Mouse (Mus musculus): ENCODE data around the gene Tbc1d22a.
A peak's percentile ranks its signal among the peaks of the same experiment; 100 is the strongest.

The Tbc1d22a gene

GRCm38 (mm10) chr15:86385436-86385835 is 171.2 kb downstream of the Tbc1d22a start:
- DNase-seq (ENCODE audit: low read depth, low spot score) = no peak

- no peak for DNase-seq (ENCODE audit: low read depth, low spot score)
These were observed 172.1 kb downstream of the Tbc1d22a start for GRCm38 (mm10) chr15:86386325-86386724.

GRCm38 (mm10) chr15:86388597-86388996 is 174.3 kb downstream of the Tbc1d22a start:
- peak; percentile 80 for DNase-seq (ENCODE audit: low read depth, low spot score)

DNA sequence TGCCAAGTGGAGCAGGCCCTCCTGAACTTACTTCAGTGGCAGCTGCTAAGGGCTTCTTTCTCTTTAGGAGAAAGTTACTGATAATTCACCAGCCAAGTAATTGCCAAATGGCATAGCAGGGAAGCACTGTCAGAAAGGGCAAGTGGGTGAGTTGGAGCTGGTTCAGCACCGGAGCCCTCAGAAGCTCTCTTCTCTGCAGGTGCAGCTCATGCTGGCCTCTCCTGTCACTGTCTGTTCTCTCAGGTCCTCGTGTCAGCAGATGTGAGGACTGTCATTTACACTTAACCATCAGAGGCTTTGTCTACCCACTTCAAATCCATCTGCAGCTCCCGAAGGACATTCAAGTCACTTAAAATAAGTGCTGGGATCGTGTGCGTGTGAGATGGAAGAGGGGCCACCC is 190.6 kb downstream of the Tbc1d22a start:
- no peak for DNase-seq (ENCODE audit: low read depth, low spot score)

DNA sequence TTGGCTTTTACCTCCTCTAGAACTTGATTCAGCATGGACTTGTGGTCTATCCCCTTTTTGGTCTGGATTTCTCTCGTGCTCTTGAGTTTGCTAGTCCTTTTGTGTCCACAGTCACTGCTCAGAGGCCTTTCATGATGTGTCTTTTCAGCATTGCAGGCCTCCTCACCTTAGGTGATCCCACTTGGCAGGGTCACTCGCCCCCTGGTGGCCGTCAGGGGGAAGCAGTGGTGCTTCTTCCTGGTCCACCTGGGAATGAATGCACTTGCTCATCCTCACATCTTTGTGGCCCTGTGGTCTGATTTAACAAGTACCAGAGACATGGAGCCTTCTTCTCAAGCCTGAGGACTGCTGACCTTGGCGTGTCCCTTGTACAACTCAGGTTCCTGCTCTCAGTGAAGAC is 191.3 kb downstream of the Tbc1d22a start:
- peak; percentile 56 for DNase-seq (ENCODE audit: low read depth, low spot score)

DNA sequence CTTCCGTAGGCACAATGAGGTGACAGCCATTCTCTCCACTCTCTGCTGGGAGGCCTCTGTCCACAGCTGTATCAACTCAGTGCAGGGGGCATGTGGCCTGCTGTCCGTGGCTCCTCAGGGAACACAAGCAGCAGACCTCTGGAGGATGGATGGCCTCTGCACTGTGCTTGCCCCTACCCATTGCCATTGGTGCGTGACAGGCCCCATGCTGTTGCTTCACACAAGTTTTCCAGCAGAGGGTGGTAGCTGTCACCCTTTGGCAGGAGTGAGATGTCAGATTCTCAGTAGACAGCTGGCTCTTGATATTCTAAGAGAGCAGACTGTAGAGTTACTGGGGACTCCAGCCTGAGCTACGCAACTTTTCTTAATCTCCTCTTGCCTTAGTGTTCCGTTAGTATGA is 195.1 kb downstream of the Tbc1d22a start:
- peak; percentile 17 for DNase-seq (ENCODE audit: low read depth, low spot score)

GRCm38 (mm10) chr15:86411532-86412080 is 197.3 kb downstream of the Tbc1d22a start:
- DNase-seq (ENCODE audit: low read depth, low spot score) = no peak

GRCm38 (mm10) chr15:86415951-86416350 is 201.7 kb downstream of the Tbc1d22a start:
- DNase-seq (ENCODE audit: low read depth, low spot score) = no peak

DNA sequence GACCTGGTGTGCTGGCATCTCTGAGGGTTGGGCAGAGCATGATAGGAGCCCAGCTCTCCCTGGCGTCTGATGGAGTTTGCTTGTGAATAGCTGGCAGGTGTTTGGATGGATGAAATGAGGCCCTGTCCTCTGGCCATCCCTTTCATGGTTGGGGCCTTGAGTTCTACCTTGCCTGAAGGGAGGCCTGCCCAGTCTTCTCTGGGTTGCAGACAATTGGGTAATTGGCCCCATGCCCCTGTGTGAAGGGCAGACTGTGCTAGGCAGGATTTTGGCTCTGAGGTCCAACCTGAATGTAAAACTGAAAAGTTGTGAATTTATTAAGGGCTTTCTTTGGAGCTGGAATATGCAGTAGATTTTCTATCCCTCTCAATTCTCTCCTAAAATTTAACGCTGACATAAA is 204.2 kb downstream of the Tbc1d22a start:
- DNase-seq (ENCODE audit: low read depth, low spot score) = no peak

DNA sequence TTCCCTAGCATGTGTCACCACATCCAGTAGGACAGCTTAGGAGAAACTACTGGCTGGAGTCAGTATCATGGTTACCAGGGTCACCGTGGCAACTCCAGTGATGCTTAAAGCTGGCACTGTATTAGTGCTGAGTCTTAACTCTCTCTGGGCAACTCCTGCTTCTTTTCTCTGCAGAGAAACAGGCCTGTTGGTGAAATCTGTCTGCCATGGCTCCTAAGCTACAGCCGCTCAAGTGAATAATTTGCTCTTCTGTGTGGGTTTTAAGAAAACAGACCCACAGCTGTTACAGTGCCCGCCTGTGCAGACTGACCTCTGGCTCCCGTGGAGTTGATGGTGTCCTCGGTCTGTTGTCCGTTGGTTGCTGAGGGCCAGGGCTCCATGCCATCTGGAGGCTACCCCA is 205.4 kb downstream of the Tbc1d22a start:
- no peak for DNase-seq (ENCODE audit: low read depth, low spot score)

DNA sequence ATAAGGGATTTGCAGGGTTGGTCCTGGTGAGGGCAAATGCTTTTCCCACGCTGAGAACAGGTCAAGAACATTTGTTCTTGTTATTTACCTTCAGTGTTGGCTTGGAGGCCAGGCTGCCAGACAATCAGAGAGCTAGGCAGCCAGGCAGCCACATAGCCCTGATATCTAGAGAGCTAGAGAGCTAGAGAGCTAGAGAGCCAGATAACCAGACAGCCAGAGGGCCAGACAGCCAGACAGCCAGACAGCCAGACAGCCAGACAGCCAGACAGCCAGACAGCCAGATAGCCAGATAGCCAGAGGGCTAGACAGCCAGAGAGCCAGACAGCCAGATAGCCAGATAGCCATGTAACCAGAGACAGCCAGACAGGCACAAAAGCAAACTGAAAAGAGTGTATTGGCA is 208.6 kb downstream of the Tbc1d22a start:
- no peak for DNase-seq (ENCODE audit: low read depth, low spot score)

GRCm38 (mm10) chr15:86423884-86424283 is 209.6 kb downstream of the Tbc1d22a start:
- no peak for DNase-seq (ENCODE audit: low read depth, low spot score)

- no peak for DNase-seq (ENCODE audit: low read depth, low spot score)
These were observed 210.7 kb downstream of the Tbc1d22a start for GRCm38 (mm10) chr15:86424971-86425370.

GRCm38 (mm10) chr15:86426364-86427000 is 212.2 kb downstream of the Tbc1d22a start:
- DNase-seq (ENCODE audit: low read depth, low spot score) = no peak

GRCm38 (mm10) chr15:86427439-86427838 is 213.2 kb downstream of the Tbc1d22a start:
- DNase-seq (ENCODE audit: low read depth, low spot score) = no peak

GRCm38 (mm10) chr15:86428496-86428895 is 214.2 kb downstream of the Tbc1d22a start:
- DNase-seq (ENCODE audit: low read depth, low spot score) = no peak

GRCm38 (mm10) chr15:86429766-86430335 is 215.6 kb downstream of the Tbc1d22a start:
- no peak for DNase-seq (ENCODE audit: low read depth, low spot score)

GRCm38 (mm10) chr15:86431539-86432080 is 217.4 kb downstream of the Tbc1d22a start:
- no peak for DNase-seq (ENCODE audit: low read depth, low spot score)

DNA sequence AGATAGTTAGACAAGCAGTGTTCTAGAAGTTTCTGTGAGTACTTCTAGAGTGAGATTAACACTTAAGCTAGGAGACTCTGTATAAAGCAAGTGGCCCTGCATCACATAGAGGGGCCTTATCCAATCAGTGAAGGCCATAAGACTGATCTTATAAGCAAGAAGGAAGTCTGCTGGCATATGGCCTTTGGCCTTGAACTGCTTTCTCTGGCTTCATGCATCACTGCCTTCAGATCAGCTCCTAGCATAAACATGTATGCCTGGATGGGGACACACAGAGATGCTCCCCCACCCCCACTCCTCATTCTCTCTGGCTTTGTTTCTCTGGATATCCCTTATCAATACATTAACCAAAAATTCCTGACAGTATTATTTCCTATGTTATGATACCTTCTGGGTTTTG is 218.5 kb downstream of the Tbc1d22a start:
- DNase-seq (ENCODE audit: low read depth, low spot score) = no peak

DNA sequence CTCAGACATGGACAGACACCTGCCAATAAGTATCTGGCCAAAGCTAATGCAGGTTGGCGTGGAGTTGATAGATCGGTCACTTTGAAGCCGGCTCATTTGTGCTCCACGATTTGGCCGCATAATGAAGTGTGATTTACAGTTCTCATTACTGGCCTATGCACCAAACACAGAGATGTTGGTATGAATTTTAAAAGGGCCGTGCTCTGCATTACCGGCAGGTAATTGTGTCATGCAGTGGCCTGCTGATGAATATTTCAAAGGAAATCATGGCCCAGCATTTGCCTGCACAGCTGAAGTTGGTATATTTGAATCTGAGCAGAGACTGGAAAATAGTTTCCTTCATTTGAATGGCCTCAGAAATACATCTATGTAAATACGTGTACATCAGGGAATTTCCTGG is 219.1 kb downstream of the Tbc1d22a start:
- DNase-seq (ENCODE audit: low read depth, low spot score) = no peak

DNA sequence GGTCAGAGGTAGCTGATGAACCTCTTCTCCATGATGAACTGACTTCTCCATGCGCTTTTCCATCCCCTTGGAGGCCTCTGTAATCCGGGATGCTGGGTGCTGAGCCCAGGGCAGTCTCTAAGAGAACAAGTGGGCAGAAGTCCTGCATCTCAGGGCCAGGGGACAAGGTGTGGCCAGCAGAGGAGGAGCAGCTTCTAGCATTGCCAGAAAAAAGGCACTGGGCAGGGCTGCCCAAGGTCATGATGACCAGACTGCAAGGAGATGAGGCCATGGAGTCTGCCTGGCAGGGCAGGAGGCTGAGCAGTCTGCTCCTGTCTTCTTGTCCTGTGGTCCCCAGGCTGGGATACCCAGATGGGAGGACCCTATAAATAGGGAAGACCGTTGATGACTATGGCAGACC is 220.0 kb downstream of the Tbc1d22a start:
- no peak for DNase-seq (ENCODE audit: low read depth, low spot score)

- no peak for DNase-seq (ENCODE audit: low read depth, low spot score)
These were observed 223.1 kb downstream of the Tbc1d22a start for GRCm38 (mm10) chr15:86437346-86437745.
